Mouse (Mus musculus) activated CD4-positive, CD25-positive, alpha-beta regulatory T cell, adult 4 months (primary cell): ENCODE measurements around the gene Kcng3. TPM values are rescaled to one million over a fixed set of nuclear protein-coding genes. Genes with fewer than 3 reads are reported as not detected.

Source experiments
- ATAC-seq: one replicate; pipeline ENCODE4 v1.8.0; 2017
- polyA plus RNA-seq, 2 experiments: library from polyadenylated mRNA; unstranded; fragments of 100-300 nt; shearing (Covaris generic); gene quantifications; one replicate each; pipeline ENCODE4 v1.2.1; 2017

The Kcng3 gene
- polyA plus RNA-seq, 2 experiments from 2014 or later = 0.13 TPM; not detected in 1

GRCm38 (mm10) chr17:83630787-83631678, 662 bp downstream of the Kcng3 start:
- peak; percentile 15 for ATAC-seq

GRCm38 (mm10) chr17:83613907-83614306, 17.8 kb downstream of the Kcng3 start:
- ATAC-seq = no peak

- ATAC-seq = no peak
Observed at GRCm38 (mm10) chr17:83609532-83609931, 22.2 kb downstream of the Kcng3 start.

- ATAC-seq = no peak
Observed at GRCm38 (mm10) chr17:83600976-83601375, 30.7 kb downstream of the Kcng3 start.

GRCm38 (mm10) chr17:83595966-83596365, 35.7 kb downstream of the Kcng3 start:
- ATAC-seq = no peak

GRCm38 (mm10) chr17:83594526-83594925, 37.2 kb downstream of the Kcng3 start:
- ATAC-seq = no peak

GRCm38 (mm10) chr17:83593396-83593795, 38.3 kb downstream of the Kcng3 start:
- no peak for ATAC-seq

- no peak for ATAC-seq
Observed at GRCm38 (mm10) chr17:83588663-83589341, 42.9 kb downstream of the Kcng3 start.

GRCm38 (mm10) chr17:83587731-83588130, 44.0 kb downstream of the Kcng3 start:
- ATAC-seq = no peak

GRCm38 (mm10) chr17:83582585-83582984, 49.1 kb downstream of the Kcng3 start:
- ATAC-seq = no peak

GRCm38 (mm10) chr17:83580734-83581133, 51.0 kb downstream of the Kcng3 start:
- ATAC-seq = no peak

- no peak for ATAC-seq
Observed at GRCm38 (mm10) chr17:83576810-83577371, 54.8 kb downstream of the Kcng3 start.

- no peak for ATAC-seq
Observed at GRCm38 (mm10) chr17:83574615-83575014, 57.1 kb downstream of the Kcng3 start.

GRCm38 (mm10) chr17:83573128-83573527, 58.6 kb downstream of the Kcng3 start:
- no peak for ATAC-seq

GRCm38 (mm10) chr17:83572366-83572765, 59.3 kb downstream of the Kcng3 start:
- ATAC-seq = no peak

GRCm38 (mm10) chr17:83567375-83567774, 64.3 kb downstream of the Kcng3 start:
- no peak for ATAC-seq

GRCm38 (mm10) chr17:83565506-83565905, 66.2 kb downstream of the Kcng3 start:
- ATAC-seq = no peak

- no peak for ATAC-seq
Observed at GRCm38 (mm10) chr17:83564119-83564820, 67.4 kb downstream of the Kcng3 start.

- ATAC-seq = peak; percentile 40
Observed at GRCm38 (mm10) chr17:83563703-83564111, 68.0 kb downstream of the Kcng3 start.

- no peak for ATAC-seq
Observed at GRCm38 (mm10) chr17:83562153-83563010, 69.3 kb downstream of the Kcng3 start.

GRCm38 (mm10) chr17:83559081-83559480, 72.6 kb downstream of the Kcng3 start:
- no peak for ATAC-seq

- no peak for ATAC-seq
Observed at GRCm38 (mm10) chr17:83555836-83556235, 75.9 kb downstream of the Kcng3 start.
